10 mouse cellular contexts compared by ENCODE assay signal in genomic region chr4:96028412-96028811, GRCm38 (mm10). TPM values are rescaled to one million over a fixed set of nuclear protein-coding genes. Genes with fewer than 3 reads are reported as not detected.
DNase-seq lines count a peak whose midpoint lies in the region; ATAC-seq lines count a peak whose summit lies in the region.
"Had no signal": no experiment of that assay in that cellular context is flagged by ENCODE, and none has a peak within 500 bp of the region (broad histone marks: within the 10 kb centered on the region; RNA-seq: fewer than 3 reads in every experiment).

No protein-coding gene starts in this region.

- no peak overlapping the region for H3K27ac ChIP-seq in embryonic facial prominence, embryonic 12.5 days
- no peak overlapping the region for H3K27ac ChIP-seq in embryonic facial prominence, embryonic 10.5 days (replicated peaks)
- H3K27ac ChIP-seq in neural tube, embryonic 15.5 days (replicated peaks), result no peak overlapping the region

- H3K4me3 ChIP-seq in embryonic facial prominence, embryonic 12.5 days, result no peak overlapping the region
- no peak overlapping the region for H3K4me3 ChIP-seq in embryonic facial prominence, embryonic 10.5 days
- H3K4me3 ChIP-seq in neural tube, embryonic 15.5 days (replicated peaks), result no peak overlapping the region

- no peaks in the 10 kb centered on the region for H3K9me3 ChIP-seq in embryonic facial prominence, embryonic 12.5 days
- no peaks in the 10 kb centered on the region for H3K9me3 ChIP-seq in embryonic facial prominence, embryonic 10.5 days
- no peaks in the 10 kb centered on the region for H3K9me3 ChIP-seq in neural tube, embryonic 15.5 days (replicated peaks)

- no peak overlapping the region for H3K9ac ChIP-seq in embryonic facial prominence, embryonic 12.5 days
- no peak overlapping the region for H3K9ac ChIP-seq in neural tube, embryonic 15.5 days (replicated peaks)

- ATAC-seq in embryonic facial prominence, embryonic 12.5 days (ENCODE audit: insufficient number of reproducible peaks, insufficient read depth, low FRiP score, low TSS enrichment), result peak; percentile 47; the same call in 1 of the 2 replicates
- ATAC-seq in neural tube, embryonic 15.5 days (ENCODE audit: low FRiP score), result peak; percentile 65; the same call in 1 of the 2 replicates
- no peak for ATAC-seq in megakaryocyte progenitor cell, adult 5-6 weeks (replicated peaks; ENCODE audit: poor library complexity)

- no peaks in the 10 kb centered on the region for H3K27me3 ChIP-seq in embryonic facial prominence, embryonic 12.5 days
- no peaks in the 10 kb centered on the region for H3K27me3 ChIP-seq in embryonic facial prominence, embryonic 10.5 days (replicated peaks; ENCODE audit: low read depth, poor library complexity, severe bottlenecking)
- H3K27me3 ChIP-seq in neural tube, embryonic 15.5 days (replicated peaks), result no peaks in the 10 kb centered on the region

- H3K4me1 ChIP-seq in embryonic facial prominence, embryonic 12.5 days, result no peaks in the 10 kb centered on the region
- H3K4me1 ChIP-seq in embryonic facial prominence, embryonic 10.5 days, result no peaks in the 10 kb centered on the region
- no peaks in the 10 kb centered on the region for H3K4me1 ChIP-seq in neural tube, embryonic 15.5 days

- no peak overlapping the region for H3K4me2 ChIP-seq in embryonic facial prominence, embryonic 12.5 days (replicated peaks)
- no peak overlapping the region for H3K4me2 ChIP-seq in neural tube, embryonic 15.5 days

- WGBS in embryonic facial prominence, embryonic 12.5 days, result 81% methylated on average over 1 of the region's 1 CpGs
- 93% methylated on average over 1 of the region's 1 CpGs for WGBS in embryonic facial prominence, embryonic 10.5 days
- 87% methylated on average over 1 of the region's 1 CpGs for WGBS in neural tube, embryonic 15.5 days

- H3K36me3 ChIP-seq in embryonic facial prominence, embryonic 12.5 days, result no peaks in the 10 kb centered on the region
- no peaks in the 10 kb centered on the region for H3K36me3 ChIP-seq in embryonic facial prominence, embryonic 10.5 days (replicated peaks)
- H3K36me3 ChIP-seq in neural tube, embryonic 15.5 days, result peaks cover 8% of the 10 kb centered on the region; the same call in 1 of the 2 replicates

- DNase-seq in embryonic facial prominence, embryonic 10.5 days (ENCODE audit: low spot score), result no peak
- peak; percentile 3 to 7 for DNase-seq in cerebellum, postnatal 14 days
- peak; percentile 11 to 53 for DNase-seq in layer of hippocampus, adult 18-20 months (ENCODE audit: low spot score in 2 of 2)
- no peak for DNase-seq in testis, postnatal 10 days (ENCODE audit: low spot score)
- DNase-seq in embryo, embryonic 10 days (ENCODE audit: low spot score), result no peak
- DNase-seq: gastrocnemius, postnatal 10 days had no signal

RNA-seq across cellular contexts. Expression of gene Cyp2j13, which starts 48.9 kb away (rescaled TPM):
- 0.22 TPM in 1 of 2 replicates, not detected in the other for polyA plus RNA-seq in embryonic facial prominence, embryonic 12.5 days (2016; fragmentation: Nextera tagmentation; extraction: Ambion mirVana)
- 0.10 TPM in 2 replicates for polyA plus RNA-seq in embryonic facial prominence, embryonic 10.5 days (2016; fragmentation: Nextera tagmentation; extraction: Ambion mirVana)
- 1 to 10 TPM; 2.2 to 3.5 TPM for total RNA-seq in layer of hippocampus, adult 18-20 months (2021)
- polyA plus RNA-seq in neural tube, embryonic 15.5 days (2015; fragmentation: Nextera tagmentation; extraction: Ambion mirVana), result 0.10 TPM in 1 of 2 replicates, not detected in the other
- not detected in 2 replicates for total RNA-seq in megakaryocyte progenitor cell, adult 5-6 weeks (2015)
- not detected in 2 replicates for total RNA-seq in megakaryocyte progenitor cell, adult 5-6 weeks (2017)
- total RNA-seq: gastrocnemius, postnatal 10 days; liver, adult 2 months had no signal
- polyA plus RNA-seq: liver, adult 2 months had no signal

Comparison
In these comparisons a context has a peak if more than half of its experiments do, and no peak if none do; other contexts are left out.
1. DNase-seq: peak in cerebellum, postnatal 14 days (2 of 2) and layer of hippocampus, adult 18-20 months (2 of 2); none in embryonic facial prominence, embryonic 10.5 days (single experiment), testis, postnatal 10 days (single experiment) and embryo, embryonic 10 days (single experiment).